Mouse (Mus musculus) megakaryocyte-erythroid progenitor cell, adult 5-6 weeks (primary cell): ENCODE data around the gene Grrp1. TPM values are rescaled to one million over a fixed set of nuclear protein-coding genes. Genes with fewer than 3 reads are reported as not detected.

Experiments
- total RNA-seq, 2 experiments: library from RNA; stranded (forward) in 1 of 2; stranded (reverse) in 1 of 2; fragments of 200-1000, 215-1000 nt in 1 of 2; fragments of >200 nt in 1 of 2; fragmentation: Nextera tagmentation in 1 of 2; gene quantifications; 2 replicates each; pipeline ENCODE4 v1.2.3; 2014 to 2017

Gene Grrp1
- total RNA-seq, 2 experiments from 2014 or later, result 0.52 TPM; not detected in 1

Other genes starting within 250 kb of the Grrp1 start
- gene Lin28a, start 235.3 kb downstream of the Grrp1 start, total RNA-seq (2014; fragmentation: Nextera tagmentation), result not detected in 2 replicates
- 0.23 TPM in 1 of 2 replicates, not detected in the other for gene Lin28a, start 235.3 kb downstream of the Grrp1 start, total RNA-seq (2017)
- not detected in 2 replicates for gene Zfp683, start 200.3 kb downstream of the Grrp1 start, total RNA-seq (2014; fragmentation: Nextera tagmentation)
- gene Zfp683, start 200.3 kb downstream of the Grrp1 start, total RNA-seq (2017), result not detected in 2 replicates
- 0.55 TPM in 1 of 2 replicates, not detected in the other for gene Crybg2, start 193.3 kb downstream of the Grrp1 start, total RNA-seq (2014; fragmentation: Nextera tagmentation)
- 0.09 TPM in 1 of 2 replicates, not detected in the other for gene Crybg2, start 193.3 kb downstream of the Grrp1 start, total RNA-seq (2017)
- gene Cd52, start 159.0 kb downstream of the Grrp1 start, total RNA-seq (2014; fragmentation: Nextera tagmentation), result 34.9 and 43.4 TPM in 2 replicates
- 36.8 and 45.6 TPM in 2 replicates for gene Cd52, start 159.0 kb downstream of the Grrp1 start, total RNA-seq (2017)
- 17.9 and 21.8 TPM in 2 replicates for gene Ubxn11, start 151.5 kb downstream of the Grrp1 start, total RNA-seq (2014; fragmentation: Nextera tagmentation)
- 5.2 and 7.7 TPM in 2 replicates for gene Ubxn11, start 151.5 kb downstream of the Grrp1 start, total RNA-seq (2017)
- 87.3 and 101 TPM in 2 replicates for gene Sh3bgrl3, start 125.3 kb downstream of the Grrp1 start, total RNA-seq (2014; fragmentation: Nextera tagmentation)
- 34.2 and 55.1 TPM in 2 replicates for gene Sh3bgrl3, start 125.3 kb downstream of the Grrp1 start, total RNA-seq (2017)
- 30.7 and 51.5 TPM in 2 replicates for gene Cep85, start 67.0 kb downstream of the Grrp1 start, total RNA-seq (2014; fragmentation: Nextera tagmentation)
- 31.5 and 34.9 TPM in 2 replicates for gene Cep85, start 67.0 kb downstream of the Grrp1 start, total RNA-seq (2017)
- gene Gm7534, start 51.1 kb downstream of the Grrp1 start, total RNA-seq (2014; fragmentation: Nextera tagmentation), result not detected in 2 replicates
- not detected in 2 replicates for gene Gm7534, start 51.1 kb downstream of the Grrp1 start, total RNA-seq (2017)
- gene Catsper4, start 26.7 kb downstream of the Grrp1 start, total RNA-seq (2014; fragmentation: Nextera tagmentation), result not detected in 2 replicates
- not detected in 2 replicates for gene Catsper4, start 26.7 kb downstream of the Grrp1 start, total RNA-seq (2017)
- not detected in 2 replicates for gene Cnksr1, start 15.7 kb downstream of the Grrp1 start, total RNA-seq (2014; fragmentation: Nextera tagmentation)
- not detected in 2 replicates for gene Cnksr1, start 15.7 kb downstream of the Grrp1 start, total RNA-seq (2017)
- not detected in 2 replicates for gene E130218I03Rik, start 10.4 kb downstream of the Grrp1 start, total RNA-seq (2014; fragmentation: Nextera tagmentation)
- not detected in 2 replicates for gene E130218I03Rik, start 10.4 kb downstream of the Grrp1 start, total RNA-seq (2017)
- gene Zfp593, start 8.5 kb downstream of the Grrp1 start, total RNA-seq (2014; fragmentation: Nextera tagmentation), result 18.2 and 20.3 TPM in 2 replicates
- gene Zfp593, start 8.5 kb downstream of the Grrp1 start, total RNA-seq (2017), result 14.9 and 15.2 TPM in 2 replicates
- gene Gm30191, start 7.2 kb downstream of the Grrp1 start, total RNA-seq (2014; fragmentation: Nextera tagmentation), result not detected in 2 replicates
- gene Gm30191, start 7.2 kb downstream of the Grrp1 start, total RNA-seq (2017), result not detected in 2 replicates
- gene Pdik1l, start 33.8 kb upstream of the Grrp1 start, total RNA-seq (2014; fragmentation: Nextera tagmentation), result 12.1 and 25.9 TPM in 2 replicates
- 26.8 and 33.9 TPM in 2 replicates for gene Pdik1l, start 33.8 kb upstream of the Grrp1 start, total RNA-seq (2017)
- not detected in 2 replicates for gene Trim63, start 61.0 kb upstream of the Grrp1 start, total RNA-seq (2014; fragmentation: Nextera tagmentation)
- not detected in 2 replicates for gene Trim63, start 61.0 kb upstream of the Grrp1 start, total RNA-seq (2017)
- gene Slc30a2, start 89.1 kb upstream of the Grrp1 start, total RNA-seq (2014; fragmentation: Nextera tagmentation), result not detected in 2 replicates
- not detected in 2 replicates for gene Slc30a2, start 89.1 kb upstream of the Grrp1 start, total RNA-seq (2017)
- not detected in 2 replicates for gene Extl1, start 129.7 kb upstream of the Grrp1 start, total RNA-seq (2014; fragmentation: Nextera tagmentation)
- gene Extl1, start 129.7 kb upstream of the Grrp1 start, total RNA-seq (2017), result not detected in 2 replicates
- gene Pafah2, start 142.2 kb upstream of the Grrp1 start, total RNA-seq (2014; fragmentation: Nextera tagmentation), result 27.7 and 41.0 TPM in 2 replicates
- 18.2 and 24.1 TPM in 2 replicates for gene Pafah2, start 142.2 kb upstream of the Grrp1 start, total RNA-seq (2017)
- gene Stmn1, start 214.2 kb upstream of the Grrp1 start, total RNA-seq (2014; fragmentation: Nextera tagmentation), result 600 and 836 TPM in 2 replicates
- gene Stmn1, start 214.2 kb upstream of the Grrp1 start, total RNA-seq (2017), result 1,250 and 1,264 TPM in 2 replicates
- gene Paqr7, start 242.6 kb upstream of the Grrp1 start, total RNA-seq (2014; fragmentation: Nextera tagmentation), result 0.66 and 1.3 TPM in 2 replicates
- 0.47 and 0.80 TPM in 2 replicates for gene Paqr7, start 242.6 kb upstream of the Grrp1 start, total RNA-seq (2017)